Mouse (Mus musculus) stomach, embryonic 14.5 days (tissue): ENCODE measurements around the gene Zfp53. TPM values are rescaled to one million over a fixed set of nuclear protein-coding genes. Genes with fewer than 3 reads are reported as not detected.

Source experiments
- ATAC-seq: fragments of 200-750 bp; cut with Nextera tagmentation; 2 replicates; pipeline ENCODE4 v1.8.0; 2017; ENCODE audit warnings: low read depth, moderate TSS enrichment; ENCODE audit not compliant: insufficient number of reproducible peaks, insufficient read depth, low FRiP score
- H3K27ac ChIP-seq: fragments of 300-500 bp; sonication (generic); 2 replicates; pipeline ENCODE4 v1.5.1; 2014; ENCODE audit warnings: mild to moderate bottlenecking, low read length, moderate library complexity, mixed read lengths
- H3K27me3 ChIP-seq: fragments of 300-500 bp; sonication (generic); 2 replicates; pipeline ENCODE4 v1.6.1; 2014; ENCODE audit warnings: low read length, control low read depth, mixed read lengths; ENCODE audit not compliant: control insufficient read depth, insufficient read depth
- H3K36me3 ChIP-seq: fragments of 300-500 bp; sonication (generic); 2 replicates; pipeline ENCODE4 v1.6.1; 2014; ENCODE audit warnings: mild to moderate bottlenecking, control low read depth, low read length, moderate library complexity, mixed read lengths; ENCODE audit not compliant: control insufficient read depth, insufficient read depth
- H3K4me1 ChIP-seq: fragments of 300-500 bp; sonication (generic); 2 replicates; pipeline ENCODE4 v1.6.1; 2014; ENCODE audit warnings: low read length, control low read depth, mixed read lengths; ENCODE audit not compliant: control insufficient read depth, insufficient read depth
- H3K4me2 ChIP-seq: fragments of 300-500 bp; sonication (generic); replicated peaks from 2 replicates; pipeline ENCODE4 v1.6.1; 2014; ENCODE audit warnings: low read depth, low read length, control low read depth
- H3K4me3 ChIP-seq: fragments of 300-500 bp; sonication (generic); 2 replicates; pipeline ENCODE4 v1.5.1; 2014; ENCODE audit warnings: low read depth, low read length, control low read depth
- H3K9ac ChIP-seq: fragments of 300-500 bp; sonication (generic); replicated peaks from 2 replicates; pipeline ENCODE4 v1.6.1; 2014; ENCODE audit warnings: low read depth, mild to moderate bottlenecking, control low read depth, low read length, moderate library complexity, mixed read lengths
- H3K9me3 ChIP-seq: fragments of 300-500 bp; sonication (generic); 2 replicates; pipeline ENCODE4 v1.6.1; 2016; ENCODE audit warnings: low read depth, low read length, control low read depth; ENCODE audit not compliant: control insufficient read depth
- WGBS: fragments of 180-500 bp; shearing (Covaris S2); extraction: QIAGEN DNeasy Blood & Tissue Kit; methylation state at CpG from one replicate; pipeline ENCODE4 v1.1.7; 2014; 5-methylcytosine and 5-hydroxymethylcytosine counted together
- polyA plus RNA-seq: library from polyadenylated mRNA; unstranded; fragments of >200 nt; fragmentation: Nextera tagmentation; extraction: Ambion mirVana; gene quantifications from 2 replicates; pipeline ENCODE4 v1.2.1, GENCODE M21; 2014

The Zfp53 gene
- polyA plus RNA-seq, 1 experiment from 2014 or later: 13.1 TPM

GRCm38 (mm10) chr17:21533961-21534360 is 45.2 kb downstream of the Zfp53 start:
- Histone ChIP-seq H3K4me2 (no peak overlapping the region), H3K4me1 (peaks cover 10% of the 10 kb centered on the region; the same call in 1 of the 2 replicates), H3K4me3 (no peak overlapping the region), H3K27ac (0 out of 2 replicates have a peak overlapping the region, but pooled peaks have one; percentile 6), H3K9me3 (no peaks in the 10 kb centered on the region), H3K27me3 (no peaks in the 10 kb centered on the region), H3K36me3 (no peaks in the 10 kb centered on the region), H3K9ac (no peak overlapping the region)
- ATAC-seq: no peak
- WGBS: 93% methylated on average over 1 of the region's 1 CpGs

GRCm38 (mm10) chr17:21534460-21535095 is 45.8 kb downstream of the Zfp53 start:
- 13% methylated on average over 4 of the region's 4 CpGs for WGBS
- no peaks in the 10 kb centered on the region for H3K9me3 ChIP-seq
- H3K36me3 ChIP-seq: no peaks in the 10 kb centered on the region
- no peak overlapping the region for H3K9ac ChIP-seq
- H3K27ac ChIP-seq: 0 out of 2 replicates have a peak overlapping the region, but pooled peaks have one; percentile 66
- ATAC-seq: peak; percentile 12; the same call in 1 of the 2 replicates
- H3K27me3 ChIP-seq: no peaks in the 10 kb centered on the region
- peak overlapping the region; percentile 52; the same call in 1 of the 2 replicates for H3K4me3 ChIP-seq
- H3K4me2 ChIP-seq: peak overlapping the region; percentile 73; the same call in 1 of the 2 replicates
- peaks cover 10% of the 10 kb centered on the region; the same call in 1 of the 2 replicates for H3K4me1 ChIP-seq

GRCm38 (mm10) chr17:21535096-21536001 is 46.6 kb downstream of the Zfp53 start, which contains the start of gene Zfp52:
Zfp52 (plus strand) TSS chr17:21535539.
- Histone ChIP-seq H3K9ac (peak within 1 kb of the TSS; percentile 32; the same call in 1 of the 2 replicates), H3K4me1 (peaks cover 10% of the 10 kb centered on the region; the same call in 1 of the 2 replicates), H3K27ac (peak within 1 kb of the TSS; percentile 66; the same call in 1 of the 2 replicates), H3K27me3 (no peaks in the 10 kb centered on the region), H3K4me3 (peak within 1 kb of the TSS; percentile 52), H3K36me3 (no peaks in the 10 kb centered on the region), H3K4me2 (peak within 1 kb of the TSS; percentile 73), H3K9me3 (no peaks in the 10 kb centered on the region)
- 3% methylated on average over 21 of the region's 21 CpGs for WGBS
- ATAC-seq: peak; percentile 77

- ATAC-seq: no peak
- Histone ChIP-seq H3K4me2 (peak overlapping the region; percentile 73), H3K27me3 (no peaks in the 10 kb centered on the region), H3K4me1 (peaks cover 10% of the 10 kb centered on the region; the same call in 1 of the 2 replicates), H3K9me3 (no peaks in the 10 kb centered on the region), H3K27ac (no peak overlapping the region), H3K4me3 (peak overlapping the region; percentile 52), H3K9ac (peak overlapping the region; percentile 32; the same call in 1 of the 2 replicates), H3K36me3 (no peaks in the 10 kb centered on the region)
- 34% methylated on average over 7 of the region's 7 CpGs for WGBS
Observed at GRCm38 (mm10) chr17:21536096-21536495, 47.3 kb downstream of the Zfp53 start.

- Histone ChIP-seq H3K9ac (no peak overlapping the region), H3K36me3 (no peaks in the 10 kb centered on the region), H3K4me3 (no peak overlapping the region), H3K27ac (no peak overlapping the region), H3K4me2 (no peak overlapping the region), H3K4me1 (peaks cover 7% of the 10 kb centered on the region; the same call in 1 of the 2 replicates), H3K27me3 (no peaks in the 10 kb centered on the region), H3K9me3 (no peaks in the 10 kb centered on the region)
- WGBS: 46% methylated on average over 2 of the region's 2 CpGs
- ATAC-seq: no peak
Observed at GRCm38 (mm10) chr17:21536676-21537075, 47.9 kb downstream of the Zfp53 start.

GRCm38 (mm10) chr17:21557831-21558230 is 69.0 kb downstream of the Zfp53 start:
- Histone ChIP-seq H3K4me2 (no peak overlapping the region), H3K4me1 (no peaks in the 10 kb centered on the region), H3K4me3 (no peak overlapping the region), H3K9ac (no peak overlapping the region), H3K36me3 (peaks cover 5% of the 10 kb centered on the region; the same call in 1 of the 2 replicates), H3K27ac (no peak overlapping the region), H3K9me3 (no peaks in the 10 kb centered on the region), H3K27me3 (no peaks in the 10 kb centered on the region)
- 92% methylated on average over 2 of the region's 2 CpGs for WGBS
- ATAC-seq: no peak

Other genes with a start within 250 kb of the Zfp53 start
- not detected in 2 replicates for gene Vmn1r235, start 232.6 kb upstream of the Zfp53 start, polyA plus RNA-seq
- not detected in 2 replicates for gene Vmn1r236, start 206.1 kb upstream of the Zfp53 start, polyA plus RNA-seq
- not detected in 2 replicates for gene Vmn1r237, start 177.1 kb upstream of the Zfp53 start, polyA plus RNA-seq
- gene Zfp677, start 105.2 kb upstream of the Zfp53 start, polyA plus RNA-seq: 4.0 and 4.5 TPM in 2 replicates
- gene Zfp54, start 65.8 kb upstream of the Zfp53 start, polyA plus RNA-seq: 6.5 and 6.9 TPM in 2 replicates
- gene Zfp51, start 38.6 kb upstream of the Zfp53 start, polyA plus RNA-seq: 14.7 and 16.4 TPM in 2 replicates
- 4.0 and 4.9 TPM in 2 replicates for gene Zfp52, start 46.5 kb downstream of the Zfp53 start, polyA plus RNA-seq
- gene Zfp948, start 78.0 kb downstream of the Zfp53 start, polyA plus RNA-seq: 25.3 and 26.6 TPM in 2 replicates
- gene Zfp983, start 161.6 kb downstream of the Zfp53 start, polyA plus RNA-seq: 4.9 and 6.3 TPM in 2 replicates
- 5.4 and 7.0 TPM in 2 replicates for gene Gm10226, start 202.9 kb downstream of the Zfp53 start, polyA plus RNA-seq
- 13.1 and 16.5 TPM in 2 replicates for gene Zfp760, start 218.7 kb downstream of the Zfp53 start, polyA plus RNA-seq
- gene Zfp229, start 241.8 kb downstream of the Zfp53 start, polyA plus RNA-seq: 7.0 and 8.3 TPM in 2 replicates